Mouse (Mus musculus) hematopoietic stem cell, adult 5-6 weeks (primary cell): ENCODE data around the gene Asb10. TPM values are rescaled to one million over a fixed set of nuclear protein-coding genes. Genes with fewer than 3 reads are reported as not detected.
"Not testable (repeated sequence)": the region's sequence is repeated elsewhere in the genome, so short reads cannot be mapped to it uniquely, and the experiment has no call there.

Experiments used
- ATAC-seq, 2 experiments: fragments of 125-278 bp in 1 of 2; replicated peaks in 1 of 2; 2 replicates each; pipeline ENCODE4 v1.8.0; 2016 to 2017; ENCODE audit warnings: inconsistent platforms in 2 of 2, mild to moderate bottlenecking in 2 of 2, moderate number of reproducible peaks in 2 of 2, low read depth in 1 of 2, moderate TSS enrichment in 1 of 2; ENCODE audit not compliant: low FRiP score in 2 of 2, poor library complexity in 2 of 2, severe bottlenecking in 2 of 2, insufficient read depth in 1 of 2, low TSS enrichment in 1 of 2
- total RNA-seq: library from RNA; stranded (forward); fragments of 172-1452, 232-1000 nt; gene quantifications from 2 replicates; pipeline ENCODE4 v1.2.3, GENCODE M21; 2017

The Asb10 gene
- total RNA-seq = not detected in 2 replicates

DNA sequence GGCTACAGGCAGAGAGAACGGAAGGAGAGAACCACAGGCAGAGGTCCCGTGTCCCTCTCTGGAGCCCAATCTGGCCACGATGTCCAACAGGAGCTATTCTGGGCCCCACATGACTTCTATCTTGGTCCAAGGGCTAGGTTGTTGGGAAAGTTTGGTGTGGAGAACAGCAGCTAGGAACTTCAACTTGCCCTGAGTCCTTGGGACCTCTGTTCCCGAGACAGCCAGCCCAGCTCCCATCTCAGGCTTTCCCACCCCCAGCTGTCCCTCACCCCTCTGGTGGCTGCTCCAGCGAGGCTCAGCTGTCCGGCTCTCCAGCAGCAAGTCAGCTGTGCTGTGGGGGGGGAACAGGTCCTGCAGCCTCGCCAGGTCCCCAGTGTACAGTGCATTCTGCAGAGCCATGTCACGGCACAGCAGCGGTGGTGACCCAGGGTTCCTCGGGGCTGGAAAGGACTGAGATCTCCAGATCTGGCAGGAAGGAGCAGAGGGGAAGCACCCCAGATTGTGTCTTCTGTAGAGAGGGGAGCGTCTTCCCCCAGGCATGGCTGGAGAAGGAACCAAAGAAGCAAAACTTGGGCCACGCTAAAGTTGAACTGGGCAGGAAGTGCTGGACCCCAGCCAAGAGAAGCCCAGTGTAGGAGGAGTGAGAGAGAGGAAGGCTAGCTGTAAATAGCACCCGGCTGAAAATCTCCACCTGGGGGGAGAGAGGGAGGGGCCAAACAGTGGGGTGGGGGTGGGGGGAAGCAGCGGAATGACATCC is at the start of gene Asb10:
Gene Asb10, minus strand, starts transcription at position 592 of the 757 bp plus-strand sequence.
- ATAC-seq = peak; percentile 72 to 81

DNA sequence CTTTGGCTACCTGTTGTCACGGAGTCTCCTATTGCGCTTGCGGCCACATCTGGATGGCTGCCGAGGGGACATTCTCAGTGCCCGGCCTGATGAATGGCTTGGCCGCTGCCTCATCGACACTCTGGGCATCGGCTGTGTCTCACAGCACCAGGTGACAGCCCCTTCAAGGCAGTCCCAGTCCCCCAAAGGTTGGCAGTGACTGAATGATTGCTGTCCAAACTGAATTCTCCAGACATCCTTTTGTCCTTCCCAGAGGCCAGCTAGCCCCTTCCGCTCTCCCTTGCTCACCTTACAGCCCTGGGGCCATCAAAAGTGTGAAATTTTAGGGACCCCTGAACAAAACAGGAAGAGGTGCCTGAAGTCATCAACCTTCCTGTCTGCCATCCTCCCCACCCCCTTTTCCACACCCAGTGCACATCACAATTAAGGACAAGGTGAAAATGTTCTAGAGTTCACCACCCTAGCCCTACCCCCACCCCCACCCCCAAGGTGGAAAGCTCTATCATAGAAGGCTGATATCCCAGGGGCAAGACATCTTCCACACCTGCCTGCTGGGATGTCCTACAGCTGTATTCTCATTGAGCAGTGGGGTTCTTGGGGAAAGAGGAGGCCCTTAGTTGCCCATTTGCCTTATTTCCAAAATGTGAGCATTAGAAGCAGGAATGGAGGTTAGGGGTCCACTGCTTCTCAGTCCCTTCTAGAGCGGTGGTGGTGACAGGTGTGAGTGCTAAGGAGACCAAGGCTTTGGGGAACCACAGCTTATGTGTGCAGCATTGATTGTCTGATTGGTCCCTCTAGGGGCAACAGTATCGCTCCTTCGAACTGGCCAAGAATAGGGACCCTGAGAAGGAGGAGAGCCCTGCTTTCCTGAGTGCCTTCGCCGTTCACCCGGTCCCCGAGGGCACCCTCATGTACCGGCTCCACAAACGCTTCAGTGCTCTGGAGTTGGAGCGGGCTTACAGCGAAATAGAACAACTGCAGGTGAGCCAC is 49.0 kb upstream of the Asb10 start:
- no peak for ATAC-seq

DNA sequence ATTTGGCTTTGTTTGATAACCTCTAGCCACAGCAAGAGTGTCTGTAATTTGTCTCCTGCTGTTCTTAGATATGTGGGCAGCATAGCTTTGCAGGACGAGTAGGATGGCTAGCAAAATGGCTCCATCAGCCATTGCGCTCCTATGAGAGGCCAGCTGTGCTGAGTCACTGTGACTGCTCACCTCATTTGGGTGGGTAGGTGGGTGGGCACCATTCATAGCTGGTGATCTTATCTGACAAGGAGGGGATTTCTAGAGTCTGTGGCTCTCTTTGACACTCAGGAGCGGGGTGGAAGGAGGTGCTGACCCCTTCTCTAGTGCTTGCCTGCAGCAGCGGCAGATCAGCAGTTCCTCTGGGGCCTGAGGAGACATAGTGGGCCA is 46.4 kb upstream of the Asb10 start:
- no peak for ATAC-seq

DNA sequence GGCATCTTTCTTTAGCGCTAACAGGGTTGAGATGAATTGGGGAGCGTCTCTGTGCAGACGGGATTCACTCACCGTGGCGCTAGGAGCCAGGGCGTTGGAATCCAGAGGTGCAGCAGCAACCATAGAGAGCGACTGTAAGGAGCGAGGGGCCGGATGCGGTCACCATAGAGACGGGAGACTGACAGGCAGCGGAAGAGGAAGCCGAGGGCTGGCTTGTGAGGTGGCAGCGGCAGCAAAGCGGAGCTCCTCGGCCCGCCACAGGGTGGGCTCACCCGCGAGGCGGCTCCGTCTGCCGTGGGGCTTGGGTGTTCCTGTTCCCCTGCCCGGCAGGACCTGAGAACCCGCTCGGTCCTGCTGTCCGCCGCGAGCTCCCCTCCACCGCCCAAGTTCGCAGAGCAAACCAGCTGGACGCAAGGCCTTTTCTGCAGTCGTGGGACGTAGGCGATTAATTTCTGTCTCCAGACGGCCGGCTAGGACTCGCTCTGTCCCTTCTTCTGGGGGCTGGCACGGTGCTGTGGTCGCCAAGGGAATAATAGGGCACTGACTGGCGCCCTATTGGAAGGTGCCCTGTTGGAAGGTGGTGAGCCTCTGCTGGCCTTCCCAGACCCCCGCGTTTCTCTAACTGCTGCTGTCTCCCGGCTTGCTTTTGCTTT is 45.9 kb upstream of the Asb10 start, which contains the start of gene Chpf2:
Gene Chpf2, plus strand, starts transcription at position 195 of the 653 bp plus-strand sequence.
- peak; percentile 93 to 96 for ATAC-seq

DNA sequence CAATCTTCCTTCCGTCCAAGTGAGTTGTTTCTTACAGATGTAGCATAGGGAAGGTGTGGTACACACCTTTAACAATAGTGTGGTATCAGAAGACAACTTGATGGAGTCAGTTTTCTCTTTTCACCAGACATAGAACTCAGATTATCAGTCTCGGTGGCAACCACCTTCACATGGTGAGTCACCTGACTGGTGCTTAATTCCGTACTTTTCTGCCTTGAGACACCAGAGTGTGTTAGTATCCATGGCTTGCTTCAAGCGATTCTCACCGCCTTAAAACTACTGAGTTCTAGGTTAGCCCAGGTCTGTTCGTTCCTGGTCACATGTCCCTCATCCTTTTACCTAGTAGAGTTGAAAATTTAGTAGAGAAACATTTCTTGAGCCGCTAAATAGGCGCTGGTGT is 45.3 kb upstream of the Asb10 start:
- 0 out of 4 replicates have a peak, but pooled peaks of 1 of the 2 experiments have one; percentile 34 for ATAC-seq

DNA sequence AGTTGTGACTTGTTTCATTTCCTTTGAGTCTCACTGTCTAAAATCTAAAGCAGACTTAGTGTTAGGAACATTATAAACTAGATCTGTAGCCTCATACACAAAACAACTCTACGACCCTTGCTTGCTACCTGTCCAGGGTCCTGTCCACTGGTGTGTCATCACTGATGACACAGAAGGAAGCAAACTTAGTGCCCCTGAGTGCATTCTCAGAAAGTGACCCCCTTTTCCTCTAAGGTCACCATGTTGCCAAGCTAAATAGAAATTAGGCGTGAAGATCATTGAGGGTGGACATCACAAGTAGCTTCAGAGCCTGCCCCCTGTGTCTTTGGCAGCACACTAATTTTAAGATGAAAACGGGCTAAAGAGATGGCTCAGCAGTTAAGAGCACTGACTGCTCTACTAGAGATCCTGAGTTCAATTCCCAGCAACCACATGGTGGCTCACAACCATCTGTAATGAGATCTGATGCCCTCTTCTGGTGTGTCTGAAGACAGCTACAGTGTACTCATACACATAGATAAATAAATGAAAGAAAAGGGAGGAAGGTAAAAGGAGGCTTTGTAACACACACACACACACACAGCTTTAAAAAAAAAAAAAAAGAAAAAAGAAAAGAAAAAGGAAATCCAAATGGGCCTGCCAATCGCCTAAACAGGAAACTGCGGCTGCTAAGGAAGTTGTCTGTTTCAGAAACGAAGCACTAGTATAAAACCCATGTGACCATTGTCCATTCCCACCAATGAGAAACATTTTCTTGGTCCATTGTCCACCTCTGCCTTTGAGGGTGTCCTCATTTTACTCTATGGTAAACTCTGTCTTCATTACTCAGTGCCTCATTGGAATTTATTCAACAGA is 37.6 kb upstream of the Asb10 start:
- no peak for ATAC-seq

DNA sequence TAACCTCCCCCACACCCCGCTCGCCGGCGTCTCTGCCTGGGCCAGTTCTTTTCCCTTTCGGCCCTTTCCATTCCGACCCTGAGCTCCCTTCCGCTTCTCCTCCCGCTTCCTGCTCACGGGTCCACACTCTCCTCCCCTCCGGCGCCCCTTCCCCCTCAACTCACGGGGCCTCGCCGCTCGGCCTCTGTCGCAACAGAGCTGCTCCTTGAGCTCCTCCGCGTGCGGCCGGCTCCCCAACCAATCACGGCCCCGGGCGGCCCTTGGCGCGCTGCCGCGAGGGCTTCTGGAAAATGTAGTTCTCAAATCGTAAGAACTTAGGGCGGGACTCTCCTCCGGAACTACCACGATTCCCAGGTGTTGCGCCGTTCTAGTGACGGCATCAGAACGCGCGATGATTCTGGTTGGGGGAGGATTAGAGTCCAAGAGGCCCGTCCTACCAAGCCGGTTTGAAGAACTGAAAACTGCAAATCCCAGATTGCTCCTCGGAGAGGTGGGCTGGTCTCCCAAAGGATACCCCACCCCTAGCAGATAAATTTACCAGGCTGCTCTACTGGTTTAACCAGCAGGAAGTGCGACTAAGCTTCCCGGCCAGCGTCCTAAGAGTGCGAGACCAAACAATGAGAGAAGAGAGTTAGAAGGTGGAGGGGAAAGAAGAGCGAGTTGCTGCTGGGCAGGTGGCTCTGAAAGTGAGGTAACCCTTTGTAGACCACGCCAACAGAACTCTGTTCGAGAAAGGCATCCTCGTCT is 36.6 kb upstream of the Asb10 start, which contains the start of gene Abcf2:
Gene Abcf2, minus strand, starts transcription at position 285 of the 747 bp plus-strand sequence.
- peak; percentile 92 to 95 for ATAC-seq

DNA sequence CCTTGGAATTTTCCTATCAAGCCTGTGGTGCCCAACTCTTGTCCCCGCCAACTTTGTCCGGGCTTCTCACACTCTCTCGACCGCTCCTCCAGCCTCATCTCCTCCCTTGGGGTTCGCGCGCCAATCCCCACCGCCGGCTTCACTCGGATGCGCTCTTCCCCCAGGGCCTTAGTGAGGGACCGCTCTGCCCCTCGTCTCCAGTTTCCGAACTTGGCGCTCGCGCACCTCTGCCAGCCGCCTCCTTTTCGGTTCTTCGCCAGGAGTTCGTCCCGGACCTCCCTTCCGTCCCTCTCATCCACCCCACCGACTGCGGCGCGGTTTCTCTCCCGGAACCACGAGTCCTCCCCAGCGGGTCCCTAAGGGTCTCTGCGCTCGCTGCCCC is 36.0 kb upstream of the Asb10 start:
- peak in 1 of 2 experiments; percentile 8; a peak in 2 of 4 replicates for ATAC-seq

DNA sequence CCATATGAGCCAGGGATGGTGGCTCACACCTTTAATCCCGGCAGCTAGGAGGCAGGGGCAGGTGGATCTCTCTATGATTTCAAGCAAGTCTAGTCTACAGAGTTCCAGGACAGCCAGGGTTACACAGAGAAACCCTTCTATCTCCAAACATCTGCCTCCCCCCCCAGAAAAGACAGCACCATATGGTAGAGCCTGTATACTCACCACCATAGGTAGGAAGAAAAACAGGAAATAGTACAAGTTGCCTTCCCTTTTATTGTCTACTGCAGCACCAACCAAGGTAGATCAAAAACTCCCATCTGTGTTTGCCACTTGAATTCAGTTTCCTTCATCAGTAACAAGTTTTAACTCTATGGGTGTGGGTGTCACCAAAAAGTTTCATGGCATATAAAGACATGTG is 35.2 kb upstream of the Asb10 start:
- ATAC-seq = no peak

DNA sequence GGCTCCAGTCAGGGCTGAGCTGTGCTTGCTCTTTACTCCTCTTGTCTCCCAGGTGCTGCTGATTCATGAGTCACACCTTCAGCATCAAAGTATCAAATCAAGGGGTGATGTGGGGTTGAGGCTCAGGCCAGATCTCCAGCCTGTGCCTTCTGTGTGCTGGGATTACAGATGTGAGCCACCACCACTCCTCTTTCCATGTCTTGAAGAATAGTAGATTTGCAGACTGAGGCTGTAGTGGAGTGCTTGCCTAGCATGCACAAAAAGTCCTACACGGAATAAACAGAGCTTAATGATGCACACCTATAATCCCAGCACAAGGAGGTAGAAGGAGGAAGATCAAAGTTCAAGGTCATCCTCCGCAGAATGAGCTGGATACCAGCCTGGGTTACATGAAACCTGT is 15.9 kb upstream of the Asb10 start, which contains the start of gene 4931409K22Rik:
Gene 4931409K22Rik, minus strand, starts transcription at position 101 of the 400 bp plus-strand sequence.
- no peak for ATAC-seq

DNA sequence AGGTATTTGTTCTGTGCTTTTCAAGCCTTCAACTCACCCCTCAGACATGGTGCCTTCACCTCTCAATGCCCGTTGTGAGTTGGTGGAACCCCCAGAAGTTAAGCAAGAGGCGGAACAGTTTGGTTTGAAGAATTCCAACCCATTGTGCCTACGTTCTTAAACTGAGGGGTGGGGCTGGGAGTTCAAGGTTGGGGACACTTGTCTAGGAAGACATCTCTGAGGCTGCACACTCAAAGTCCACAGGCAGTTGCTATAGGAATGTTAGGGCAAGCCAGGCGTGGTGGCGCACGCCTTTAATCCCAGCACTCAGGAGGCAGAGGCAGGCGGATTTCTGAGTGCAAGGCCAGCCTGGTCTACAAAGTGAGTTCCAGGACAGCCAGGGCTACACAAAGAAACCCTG is 14.6 kb upstream of the Asb10 start:
- ATAC-seq = not testable (repeated sequence)

DNA sequence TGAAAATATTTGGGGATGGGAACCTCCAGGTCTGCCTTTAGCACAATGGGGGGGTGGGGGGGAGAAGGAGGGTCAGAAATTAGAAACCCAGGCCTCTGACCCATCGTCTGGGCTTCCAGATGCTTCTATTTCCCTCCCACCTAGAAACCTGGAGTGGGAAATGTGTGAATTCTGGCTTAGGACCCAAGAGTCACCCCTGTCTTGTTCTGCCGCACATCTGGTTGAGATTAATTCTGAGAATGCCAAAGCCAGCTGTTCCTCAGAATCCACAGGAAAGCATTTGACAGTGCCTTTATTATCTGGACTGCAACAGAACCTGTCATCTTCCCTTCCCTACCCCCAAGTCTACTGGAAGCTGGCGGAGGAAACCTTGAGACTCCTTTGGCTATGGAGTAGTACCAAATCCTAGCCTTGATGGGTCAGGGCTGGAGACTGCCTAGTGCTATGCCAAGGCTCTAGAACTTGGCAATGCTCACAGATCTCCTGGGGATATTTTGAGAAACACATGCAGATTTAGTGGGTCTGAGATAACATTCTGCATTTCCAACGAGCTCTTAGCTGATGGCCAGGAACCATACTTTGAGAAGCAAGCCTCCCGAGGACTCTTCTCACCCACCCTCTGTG is 13.0 kb upstream of the Asb10 start:
- no peak for ATAC-seq

DNA sequence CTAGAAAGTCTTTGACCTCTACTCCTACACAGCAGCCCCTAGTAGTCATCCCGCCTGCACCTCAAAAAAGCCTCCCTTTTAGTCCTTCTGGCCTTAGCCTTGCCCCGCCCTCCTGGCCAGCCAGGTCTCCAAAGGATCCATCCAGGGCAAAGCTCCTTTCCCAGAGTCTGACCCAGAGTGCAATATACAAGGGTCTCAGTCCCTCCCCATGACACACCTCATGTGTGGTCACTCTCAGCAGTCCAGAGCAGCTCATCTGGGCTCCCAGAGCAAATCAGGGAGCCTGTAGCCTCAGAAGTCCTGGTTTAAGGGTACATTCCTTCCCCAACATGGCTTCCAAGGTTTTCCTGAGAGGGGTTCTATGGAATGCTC is 10.5 kb upstream of the Asb10 start:
- no peak for ATAC-seq

DNA sequence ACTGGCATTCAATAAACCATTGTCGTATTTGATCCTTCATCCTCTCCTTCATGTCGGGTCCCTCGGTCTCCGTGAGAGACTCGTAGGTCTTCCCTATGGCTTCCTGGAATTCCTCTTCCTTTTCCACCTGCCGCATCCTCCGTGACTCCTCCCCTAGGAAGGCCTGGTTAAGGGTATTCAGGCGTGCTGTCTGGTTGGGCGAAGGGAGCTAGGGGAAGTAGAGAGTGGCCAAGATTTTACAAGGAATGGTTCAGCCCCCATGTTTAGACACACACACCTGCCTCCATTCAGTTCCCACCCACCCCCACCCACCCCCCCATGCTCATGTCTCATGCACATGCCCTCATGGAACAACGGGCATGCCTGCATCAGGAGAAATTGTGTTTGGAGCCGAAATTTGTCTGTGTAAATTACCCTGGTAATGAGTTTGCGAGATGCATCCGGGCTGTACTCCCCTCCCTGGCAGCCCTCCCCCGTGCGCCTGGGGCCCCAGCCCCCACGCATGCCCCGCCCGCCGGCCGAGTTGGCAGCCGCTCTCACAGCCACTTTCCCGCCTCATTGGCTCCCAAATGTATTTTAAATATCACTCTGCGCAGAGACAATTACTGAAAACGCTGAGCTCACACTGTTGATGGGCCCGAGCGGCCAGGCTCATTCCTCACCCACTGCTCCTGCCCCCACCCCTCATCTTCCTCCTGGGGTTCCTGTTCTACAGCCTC is 10.0 kb upstream of the Asb10 start:
- ATAC-seq = no peak; a peak in 1 of 4 replicates

DNA sequence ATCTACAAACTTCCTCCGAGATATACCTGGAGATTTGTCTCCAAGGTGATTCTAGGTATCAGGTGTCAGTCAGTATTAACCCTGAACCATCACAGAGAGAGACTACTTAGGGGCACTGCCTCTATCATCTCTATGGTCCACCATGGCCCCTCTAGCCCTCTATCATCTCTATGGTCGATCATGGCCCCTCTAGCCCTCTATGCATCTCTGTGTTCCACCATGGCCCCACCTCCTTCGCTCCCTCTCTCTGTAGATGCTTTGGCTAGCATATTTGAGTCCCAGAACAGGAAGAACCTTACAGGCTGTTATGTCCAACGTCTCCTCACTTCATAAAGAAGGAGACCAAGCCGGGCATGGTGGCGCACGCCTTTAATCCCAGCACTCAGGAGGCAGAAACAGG is 1.9 kb upstream of the Asb10 start:
- no peak for ATAC-seq
